Mouse (Mus musculus) heart, embryonic 12.5 days (tissue): ENCODE data around the gene Inhba. TPM values are rescaled to one million over a fixed set of nuclear protein-coding genes. Genes with fewer than 3 reads are reported as not detected.
A peak's percentile ranks its signal among the peaks of the same experiment; 100 is the strongest.

Source experiments
- ATAC-seq: fragments of 200-750 bp; cut with Nextera tagmentation; 2 replicates; pipeline ENCODE4 v1.8.0; 2017; ENCODE audit warnings: moderate TSS enrichment, moderate library complexity; ENCODE audit not compliant: insufficient number of reproducible peaks, low FRiP score
- H3K27ac ChIP-seq: fragments of 300-500 bp; sonication (generic); 2 replicates; pipeline ENCODE4 v1.5.1; 2016; ENCODE audit warnings: mild to moderate bottlenecking, moderate library complexity; ENCODE audit not compliant: poor library complexity, severe bottlenecking
- H3K27me3 ChIP-seq: fragments of 300-500 bp; sonication (generic); replicated peaks from 2 replicates; pipeline ENCODE4 v1.6.1; 2016; ENCODE audit warnings: mild to moderate bottlenecking, moderate library complexity
- H3K36me3 ChIP-seq: fragments of 300-500 bp; sonication (generic); 2 replicates; pipeline ENCODE4 v1.6.1; 2016; ENCODE audit warnings: mild to moderate bottlenecking, moderate library complexity
- H3K4me1 ChIP-seq: fragments of 300-500 bp; sonication (generic); replicated peaks from 2 replicates; pipeline ENCODE4 v1.6.1; 2016; ENCODE audit warnings: mild to moderate bottlenecking
- H3K4me2 ChIP-seq: fragments of 300-500 bp; sonication (generic); 2 replicates; pipeline ENCODE4 v1.6.1; 2016; ENCODE audit warnings: mild to moderate bottlenecking, moderate library complexity
- H3K4me3 ChIP-seq: fragments of 300-500 bp; sonication (generic); 2 replicates; pipeline ENCODE4 v1.5.1; 2016; ENCODE audit warnings: mild to moderate bottlenecking
- H3K9ac ChIP-seq: fragments of 300-500 bp; sonication (generic); 2 replicates; pipeline ENCODE4 v1.6.1; 2016; ENCODE audit warnings: mild to moderate bottlenecking, moderate library complexity
- H3K9me3 ChIP-seq: fragments of 300-500 bp; sonication (generic); replicated peaks from 2 replicates; pipeline ENCODE4 v1.6.1; 2016; ENCODE audit warnings: mild to moderate bottlenecking, moderate library complexity
- WGBS: fragments of 180-500 bp; shearing (Covaris S2); methylation state at CpG from one replicate; pipeline ENCODE4 v1.1.7; 2016; 5-methylcytosine and 5-hydroxymethylcytosine counted together
- polyA plus RNA-seq: library from polyadenylated mRNA; unstranded; fragments of >200 nt; fragmentation: Nextera tagmentation; extraction: Ambion mirVana; gene quantifications from 2 replicates; pipeline ENCODE4 v1.2.1, GENCODE M21; 2016

Gene Inhba
- polyA plus RNA-seq, 1 experiment from 2014 or later, result 19.3 TPM

DNA sequence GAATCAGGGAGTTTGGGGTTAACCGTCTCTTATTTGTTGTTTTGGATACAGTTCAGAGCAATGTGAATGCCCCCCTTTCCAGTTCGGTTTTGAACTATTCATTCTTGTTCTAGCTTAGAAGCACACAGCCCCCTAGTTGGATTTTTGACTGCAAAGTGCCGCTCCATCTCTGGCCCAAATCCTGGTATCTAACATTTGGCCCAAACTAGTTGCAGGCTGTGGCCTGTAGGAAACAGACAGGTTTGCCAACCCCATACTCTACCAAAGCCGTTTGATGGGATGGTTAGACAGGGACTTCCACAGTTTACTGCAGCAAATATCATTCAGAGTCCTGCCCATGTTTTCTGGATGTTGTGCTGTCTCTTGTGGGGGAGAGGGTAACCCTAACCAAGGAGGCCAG lies 1.1 kb upstream of the Inhba start:
- H3K27ac ChIP-seq, result no peak overlapping the region
- no peaks in the 10 kb centered on the region for H3K9me3 ChIP-seq
- H3K36me3 ChIP-seq, result no peaks in the 10 kb centered on the region
- no peak overlapping the region for H3K4me3 ChIP-seq
- no peak overlapping the region for H3K9ac ChIP-seq
- peaks cover 8% of the 10 kb centered on the region; the same call in 1 of the 2 replicates for H3K4me1 ChIP-seq
- no peak for ATAC-seq
- H3K27me3 ChIP-seq, result 0 out of 2 replicates have a peak, but pooled peaks cover 4% of the 10 kb centered on the region
- no peak overlapping the region for H3K4me2 ChIP-seq
- WGBS, result 83% methylated on average over 4 of the region's 4 CpGs

GRCm38 (mm10) chr13:16012243-16012887 lies 714 bp downstream of the Inhba start:
- WGBS, result 5% methylated on average over 19 of the region's 19 CpGs
- peak overlapping the region; percentile 56 for H3K4me3 ChIP-seq
- no peaks in the 10 kb centered on the region for H3K36me3 ChIP-seq
- H3K9me3 ChIP-seq, result no peaks in the 10 kb centered on the region
- H3K27me3 ChIP-seq, result peaks cover 9% of the 10 kb centered on the region; the same call in 1 of the 2 replicates
- peak overlapping the region; percentile 69 for H3K9ac ChIP-seq
- H3K4me1 ChIP-seq, result peaks cover 12% of the 10 kb centered on the region
- H3K27ac ChIP-seq, result peak overlapping the region; percentile 18; the same call in 1 of the 2 replicates
- peak; percentile 89 for ATAC-seq
- peak overlapping the region; percentile 86 for H3K4me2 ChIP-seq

DNA sequence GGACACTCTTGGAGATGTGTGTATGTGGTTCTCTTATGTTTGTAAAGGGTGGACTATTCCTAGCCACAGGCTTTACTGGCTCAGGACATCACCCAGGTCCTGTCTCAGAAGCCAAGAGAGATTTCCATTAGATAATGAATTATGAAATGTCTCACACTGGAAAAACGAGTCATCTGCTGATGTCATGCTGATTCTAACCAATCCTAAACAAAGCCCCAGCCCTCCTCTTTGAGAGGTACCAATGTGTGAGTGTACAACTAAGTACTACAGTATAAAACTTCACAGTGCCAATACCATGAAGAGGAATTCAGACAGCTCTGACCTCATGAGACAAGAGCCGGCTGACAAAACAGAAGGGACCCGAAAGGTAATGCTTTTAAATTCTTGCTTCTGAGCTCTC lies 2.5 kb downstream of the Inhba start:
- no peak for ATAC-seq
- 54% methylated on average over 3 of the region's 3 CpGs for WGBS
- no peak overlapping the region for H3K4me3 ChIP-seq

DNA sequence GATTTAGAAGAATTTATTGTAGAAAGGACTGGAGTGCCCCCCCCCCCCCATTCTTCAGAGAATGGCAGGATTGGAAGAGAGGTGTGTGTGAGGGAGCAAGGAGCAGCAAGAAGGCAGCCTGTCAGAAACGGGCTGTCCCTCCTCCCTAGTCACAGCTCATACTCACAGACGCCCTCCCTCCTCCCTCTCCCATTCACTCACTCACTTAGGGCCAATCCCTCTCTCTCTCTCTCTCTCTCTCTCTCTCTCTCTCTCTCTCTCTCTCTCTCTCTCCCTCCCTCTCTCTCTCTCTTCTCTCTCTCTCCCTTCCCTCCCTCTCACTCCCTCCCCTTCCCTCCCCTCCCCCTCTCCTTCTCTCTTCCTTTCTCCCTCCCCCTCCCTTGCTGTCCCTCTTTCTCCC lies 4.9 kb downstream of the Inhba start:
- peak overlapping the region; percentile 72 for H3K4me2 ChIP-seq
- WGBS, result 0% methylated on average over 2 of the region's 2 CpGs
- H3K4me1 ChIP-seq, result peaks cover 18% of the 10 kb centered on the region
- H3K27ac ChIP-seq, result peak overlapping the region; percentile 63; the same call in 1 of the 2 replicates
- ATAC-seq, result no peak
- H3K9ac ChIP-seq, result peak overlapping the region; percentile 63
- no peaks in the 10 kb centered on the region for H3K9me3 ChIP-seq
- H3K36me3 ChIP-seq, result no peaks in the 10 kb centered on the region
- H3K4me3 ChIP-seq, result peak overlapping the region; percentile 60
- H3K27me3 ChIP-seq, result peaks cover 5% of the 10 kb centered on the region; the same call in 1 of the 2 replicates

More for the DNA sequence above, 2.5 kb downstream of the Inhba start:
- Histone ChIP-seq H3K27me3 (peaks cover 7% of the 10 kb centered on the region; the same call in 1 of the 2 replicates), H3K9me3 (no peaks in the 10 kb centered on the region), H3K4me2 (no peak overlapping the region), H3K36me3 (no peaks in the 10 kb centered on the region), H3K4me1 (peaks cover 12% of the 10 kb centered on the region), H3K27ac (no peak overlapping the region), H3K9ac (no peak overlapping the region)

- Histone ChIP-seq H3K4me3 (peak overlapping the region; percentile 60), H3K27ac (peak overlapping the region; percentile 63), H3K9me3 (no peaks in the 10 kb centered on the region), H3K9ac (peak overlapping the region; percentile 63), H3K36me3 (no peaks in the 10 kb centered on the region), H3K27me3 (peaks cover 5% of the 10 kb centered on the region; the same call in 1 of the 2 replicates), H3K4me2 (peak overlapping the region; percentile 72), H3K4me1 (peaks cover 18% of the 10 kb centered on the region)
- under 1% methylated on average over 20 of the region's 20 CpGs for WGBS
- peak; percentile 41; the same call in 1 of the 2 replicates for ATAC-seq
These were observed 5.7 kb downstream of the Inhba start for GRCm38 (mm10) chr13:16017338-16017737.

DNA sequence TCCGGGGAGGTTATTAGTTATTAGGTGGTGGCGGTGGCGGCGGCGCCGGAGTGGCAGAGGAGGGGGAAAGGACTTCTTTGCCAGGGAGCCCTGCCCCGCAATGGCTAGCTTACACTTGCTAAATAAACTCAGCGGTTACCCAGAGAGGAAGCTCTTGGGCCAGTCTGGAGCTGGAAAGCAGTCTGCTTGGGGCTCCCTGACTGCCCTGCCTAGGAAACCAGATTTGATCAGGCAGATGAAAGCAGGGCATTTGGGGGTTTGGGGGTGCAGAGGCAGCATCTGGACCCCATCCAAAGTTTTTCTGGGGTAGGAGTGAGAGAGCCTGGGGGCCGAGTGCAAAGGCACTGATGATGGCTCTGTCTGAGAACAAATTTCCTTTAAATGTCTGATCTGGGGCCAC lies 6.1 kb downstream of the Inhba start:
- peaks cover 5% of the 10 kb centered on the region; the same call in 1 of the 2 replicates for H3K27me3 ChIP-seq
- H3K36me3 ChIP-seq, result no peaks in the 10 kb centered on the region
- 4% methylated on average over 5 of the region's 9 CpGs for WGBS
- peak overlapping the region; percentile 72 for H3K4me2 ChIP-seq
- no peaks in the 10 kb centered on the region for H3K9me3 ChIP-seq
- H3K4me3 ChIP-seq, result peak overlapping the region; percentile 60
- H3K4me1 ChIP-seq, result peaks cover 14% of the 10 kb centered on the region
- peak overlapping the region; percentile 63 for H3K27ac ChIP-seq
- H3K9ac ChIP-seq, result peak overlapping the region; percentile 63
- 0 out of 2 replicates have a peak, but pooled peaks have one; percentile 26 for ATAC-seq

DNA sequence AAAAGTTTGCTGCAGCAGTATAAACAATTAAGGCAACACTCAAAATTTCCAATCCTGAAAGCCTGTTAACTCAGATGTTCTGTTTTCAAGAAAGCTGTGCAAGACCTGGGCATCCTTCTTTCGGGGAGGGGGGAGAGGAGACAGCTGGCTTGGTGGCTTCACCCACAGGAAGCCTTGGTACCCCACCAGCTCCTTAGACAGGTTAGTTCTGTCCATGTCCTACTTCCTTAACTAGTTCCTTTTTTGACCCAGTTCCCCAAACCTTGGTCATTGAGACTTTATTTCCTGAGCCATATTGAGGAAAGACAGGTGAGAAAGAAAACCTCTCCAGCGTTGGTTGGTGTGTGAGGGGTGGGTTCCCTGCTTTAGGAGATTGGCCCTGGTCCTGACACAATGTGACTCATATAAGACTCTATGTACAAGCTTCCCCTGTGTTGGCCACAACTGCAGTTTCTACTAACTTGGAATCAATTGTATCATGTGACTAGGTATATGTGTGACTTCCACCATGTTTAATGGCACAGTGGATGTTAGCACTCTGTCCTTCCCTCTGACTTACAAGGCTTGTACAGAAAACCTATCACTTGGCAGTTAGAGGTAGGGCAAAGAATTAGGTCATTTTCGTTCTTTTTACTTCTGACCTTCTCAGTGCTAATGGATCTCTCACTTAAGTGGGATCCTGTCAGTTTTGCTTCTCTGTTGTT lies 7.3 kb downstream of the Inhba start:
- Histone ChIP-seq H3K27ac (no peak overlapping the region), H3K36me3 (no peaks in the 10 kb centered on the region), H3K4me1 (peaks cover 16% of the 10 kb centered on the region), H3K27me3 (peaks cover 5% of the 10 kb centered on the region; the same call in 1 of the 2 replicates), H3K9me3 (no peaks in the 10 kb centered on the region), H3K9ac (peak overlapping the region; percentile 39; the same call in 1 of the 2 replicates), H3K4me2 (peak overlapping the region; percentile 72), H3K4me3 (peak overlapping the region; percentile 60)
- WGBS, result 66% methylated on average over 3 of the region's 3 CpGs
- ATAC-seq, result no peak

GRCm38 (mm10) chr13:16020659-16021058 lies 9.0 kb downstream of the Inhba start:
- H3K4me2 ChIP-seq, result peak overlapping the region; percentile 54
- peaks cover 5% of the 10 kb centered on the region; the same call in 1 of the 2 replicates for H3K27me3 ChIP-seq
- no peaks in the 10 kb centered on the region for H3K9me3 ChIP-seq
- H3K27ac ChIP-seq, result 0 out of 2 replicates have a peak overlapping the region, but pooled peaks have one; percentile 12
- 3% methylated on average over 1 of the region's 1 CpGs for WGBS
- H3K4me1 ChIP-seq, result peaks cover 17% of the 10 kb centered on the region
- H3K9ac ChIP-seq, result no peak overlapping the region
- ATAC-seq, result no peak
- H3K36me3 ChIP-seq, result no peaks in the 10 kb centered on the region
- peak overlapping the region; percentile 12 for H3K4me3 ChIP-seq

DNA sequence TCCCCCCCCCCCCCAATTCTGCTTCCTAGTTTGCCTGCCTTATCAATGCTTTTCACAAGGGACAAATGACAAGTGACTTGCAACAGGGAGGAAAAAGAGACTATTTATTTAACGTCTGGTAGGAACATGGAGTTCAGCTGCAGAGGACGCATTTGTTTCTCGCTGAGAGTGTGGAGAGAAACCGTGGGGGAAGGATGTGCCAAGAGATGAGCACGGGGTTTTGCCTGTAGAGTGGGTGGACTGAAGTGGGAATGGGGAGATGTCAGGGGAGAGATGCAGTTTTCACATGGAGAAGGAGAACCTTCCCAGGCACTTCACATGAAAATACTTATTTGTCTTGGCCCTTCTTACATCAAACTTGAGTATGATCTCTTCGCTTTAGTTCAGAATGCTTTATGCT lies 9.5 kb downstream of the Inhba start:
- Histone ChIP-seq H3K4me2 (peak overlapping the region; percentile 54), H3K27me3 (peaks cover under 1% of the 10 kb centered on the region; the same call in 1 of the 2 replicates), H3K9ac (no peak overlapping the region; the same call in 1 of the 2 replicates), H3K36me3 (no peaks in the 10 kb centered on the region), H3K9me3 (no peaks in the 10 kb centered on the region), H3K27ac (0 out of 2 replicates have a peak overlapping the region, but pooled peaks have one; percentile 12), H3K4me3 (peak overlapping the region; percentile 12), H3K4me1 (peaks cover 13% of the 10 kb centered on the region)
- 29% methylated on average over 6 of the region's 6 CpGs for WGBS
- ATAC-seq, result no peak

DNA sequence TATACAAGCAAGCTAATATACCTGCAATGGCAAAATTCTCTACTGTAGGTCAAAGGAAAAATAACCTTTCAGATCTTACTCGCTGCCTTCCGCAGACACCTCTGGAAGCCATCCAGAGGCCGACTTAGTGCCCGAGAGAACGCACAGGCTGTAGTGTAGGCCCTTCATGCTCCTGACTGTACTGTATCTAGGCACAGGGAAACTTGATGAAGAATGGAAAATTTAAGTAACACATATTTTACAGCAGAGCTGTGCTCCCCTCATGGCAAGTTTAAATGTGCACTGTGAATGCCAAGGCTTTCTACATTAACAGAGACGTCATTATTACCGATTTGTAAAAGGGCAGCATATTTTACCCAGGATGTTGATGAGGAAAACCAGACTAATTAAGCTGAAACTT lies 10.2 kb downstream of the Inhba start:
- Histone ChIP-seq H3K9ac (no peak overlapping the region), H3K27ac (no peak overlapping the region), H3K27me3 (no peaks in the 10 kb centered on the region), H3K4me3 (no peak overlapping the region), H3K4me2 (0 out of 2 replicates have a peak overlapping the region, but pooled peaks have one; percentile 21), H3K9me3 (no peaks in the 10 kb centered on the region), H3K36me3 (peaks cover 7% of the 10 kb centered on the region), H3K4me1 (peaks cover 13% of the 10 kb centered on the region)
- WGBS, result 69% methylated on average over 7 of the region's 7 CpGs
- no peak for ATAC-seq

DNA sequence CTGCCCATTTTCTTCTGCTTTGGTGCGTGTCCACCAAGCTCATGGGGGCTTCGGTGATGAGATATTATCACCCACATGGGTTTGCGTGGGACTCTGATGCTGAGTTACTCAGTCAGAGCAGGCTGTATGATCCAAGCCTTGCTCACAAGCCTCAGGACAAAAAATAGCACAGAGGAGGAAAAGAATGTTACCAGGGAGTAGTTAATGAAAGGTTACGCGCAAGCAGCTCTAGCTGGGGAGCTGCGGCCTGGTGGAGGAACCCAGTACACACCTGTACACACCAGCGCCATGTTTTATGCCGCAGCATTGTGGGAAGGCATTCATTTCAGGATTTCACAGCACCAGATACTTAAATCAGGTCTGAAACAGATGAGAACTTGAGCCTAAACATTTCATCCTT lies 10.9 kb downstream of the Inhba start:
- WGBS, result 82% methylated on average over 8 of the region's 8 CpGs
- Histone ChIP-seq H3K27me3 (no peaks in the 10 kb centered on the region), H3K4me3 (no peak overlapping the region), H3K9ac (no peak overlapping the region), H3K4me2 (peak overlapping the region; percentile 9; the same call in 1 of the 2 replicates), H3K36me3 (peaks cover 8% of the 10 kb centered on the region), H3K4me1 (peaks cover 13% of the 10 kb centered on the region), H3K9me3 (no peaks in the 10 kb centered on the region), H3K27ac (no peak overlapping the region)
- no peak for ATAC-seq
